30 mouse cellular contexts compared by ENCODE assay signal in the genomic region with DNA sequence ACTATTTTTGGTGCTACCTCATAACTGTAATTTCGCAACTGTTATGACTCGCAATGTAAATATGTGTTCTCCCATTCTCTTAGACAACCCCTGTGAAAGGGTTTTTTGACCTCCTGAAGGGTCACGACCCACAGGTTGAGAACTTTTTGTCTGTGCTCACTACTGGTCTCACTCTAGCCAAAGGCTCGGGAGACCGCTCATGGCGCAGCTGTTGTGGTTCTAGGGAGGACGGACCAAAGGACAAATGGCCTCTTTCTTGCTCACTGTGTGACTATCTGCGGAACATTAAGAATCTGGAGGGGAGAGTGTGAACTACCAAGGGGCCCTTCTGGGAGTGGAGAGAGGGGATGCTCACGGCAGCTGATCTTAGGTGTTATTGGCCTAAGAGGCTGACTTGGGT. TPM values are rescaled to one million over a fixed set of nuclear protein-coding genes. Genes with fewer than 3 reads are reported as not detected.
DNase-seq lines count a peak whose midpoint lies in the region; ATAC-seq and TF ChIP-seq lines count a peak whose summit lies in the region.
"Had no signal": no experiment of that assay in that cellular context is flagged by ENCODE, and none has a peak within 500 bp of the region (broad histone marks: within the 10 kb centered on the region; RNA-seq: fewer than 3 reads in every experiment).

No protein-coding gene starts in this region.

- H3K79me2 ChIP-seq in liver, adult 2 months (ENCODE audit: control insufficient read depth, insufficient read depth, low read length): no peaks in the 10 kb centered on the region

- no peaks in the 10 kb centered on the region for H3K36me3 ChIP-seq in liver, adult 2 months (ENCODE audit: control insufficient read depth, insufficient read depth, low read length)
- H3K36me3 ChIP-seq in liver, postnatal 0 days (replicated peaks; ENCODE audit: insufficient read depth, low read length): no peaks in the 10 kb centered on the region
- no peaks in the 10 kb centered on the region for H3K36me3 ChIP-seq in stomach, postnatal 0 days (ENCODE audit: control insufficient read depth, insufficient read depth, low read length)
- H3K36me3 ChIP-seq: forebrain, embryonic 10.5 days; G1E; heart, embryonic 12.5 days; heart, embryonic 15.5 days; hindbrain, embryonic 10.5 days had no signal

- peak; percentile 48 for DNase-seq in liver, adult 2 months (ENCODE audit: extremely low read depth, low read depth, low spot score)
- no peak for DNase-seq in liver, postnatal 0 days
- DNase-seq in urinary bladder, postnatal 25 days (ENCODE audit: low spot score): peak; percentile 1
- no peak for DNase-seq in urinary bladder, postnatal 10 days (ENCODE audit: low spot score)
- DNase-seq in stomach, postnatal 0 days (ENCODE audit: low spot score): peak; percentile 2
- no peak for DNase-seq in gastrocnemius, postnatal 4 days (ENCODE audit: low spot score in 2 of 2)
- DNase-seq: adrenal gland, postnatal 10 days; adrenal gland, postnatal 36 days; B cell, adult 2 months; cerebellum, adult 18-20 months; cerebellum, adult 9-10 months; cerebellum, postnatal 14 days; gastrocnemius, postnatal 10 days; gastrocnemius, postnatal 36 days; heart, adult 18-20 months; heart, postnatal 10 days; heart, postnatal 36 days had no signal

- H3K9ac ChIP-seq in liver, adult 2 months (ENCODE audit: low read depth, low read length): no peak overlapping the region
- no peak overlapping the region for H3K9ac ChIP-seq in liver, postnatal 0 days (replicated peaks)
- H3K9ac ChIP-seq in stomach, postnatal 0 days (ENCODE audit: low read length): no peak overlapping the region
- H3K9ac ChIP-seq: forebrain, embryonic 13.5 days; heart, embryonic 12.5 days; heart, embryonic 15.5 days; hindbrain, embryonic 14.5 days had no signal

- no peak overlapping the region for H3K27ac ChIP-seq in liver, adult 2 months (replicated peaks; ENCODE audit: insufficient read depth, low read depth, low read length)
- no peak overlapping the region for H3K27ac ChIP-seq in liver, postnatal 0 days (ENCODE audit: low read depth)
- no peak overlapping the region for H3K27ac ChIP-seq in stomach, postnatal 0 days (replicated peaks)
- H3K27ac ChIP-seq: forebrain, embryonic 10.5 days; forebrain, embryonic 13.5 days; heart, embryonic 15.5 days; hindbrain, embryonic 10.5 days; hindbrain, embryonic 14.5 days; hindbrain, postnatal 0 days had no signal

- no peak for TF ChIP-seq POLR2A in liver, adult 2 months (IDR thresholded peaks at IDR 0.05; ENCODE audit: extremely low read depth, insufficient read depth, low read length)

- H3K9me3 ChIP-seq in liver, postnatal 0 days (ENCODE audit: low read length): no peaks in the 10 kb centered on the region
- H3K9me3 ChIP-seq in stomach, postnatal 0 days (ENCODE audit: control insufficient read depth, low read length): no peaks in the 10 kb centered on the region
- H3K9me3 ChIP-seq: forebrain, embryonic 10.5 days; forebrain, embryonic 13.5 days; G1E; heart, embryonic 15.5 days; hindbrain, embryonic 10.5 days had no signal

- no peak for TF ChIP-seq EP300 in liver, postnatal 0 days (IDR thresholded peaks at IDR 0.05; ENCODE audit: low read depth)
- no peak for TF ChIP-seq EP300 in stomach, postnatal 0 days (optimal IDR thresholded peaks at IDR 0.05)

- no peak for ATAC-seq in liver, postnatal 0 days
- no peak for ATAC-seq in stomach, postnatal 0 days (ENCODE audit: low FRiP score, low TSS enrichment)
- ATAC-seq: forebrain, embryonic 13.5 days; forebrain, embryonic 16.5 days; hindbrain, postnatal 0 days; inflammation-experienced regulatory T-cells, adult 6 months; Patski had no signal

- no peak for TF ChIP-seq CTCF in liver, adult 2 months (IDR thresholded peaks at IDR 0.05; ENCODE audit: low read depth, low read length)
- no peak for TF ChIP-seq CTCF in liver, postnatal 0 days (IDR thresholded peaks at IDR 0.05; ENCODE audit: low read depth)
- TF ChIP-seq CTCF in stomach, postnatal 0 days (IDR thresholded peaks at IDR 0.05; ENCODE audit: low read depth): no peak

- 71% methylated on average over 9 of the region's 9 CpGs for WGBS in liver, adult 2 months
- WGBS in liver, postnatal 0 days (ENCODE audit: insufficient replicate concordance): 78% methylated on average over 9 of the region's 9 CpGs
- 93% methylated on average over 9 of the region's 9 CpGs for WGBS in stomach, postnatal 0 days

- peaks cover 2% of the 10 kb centered on the region; the same call in 1 of the 2 replicates for H3K4me1 ChIP-seq in liver, adult 2 months (ENCODE audit: control insufficient read depth, insufficient read depth, low read length)
- H3K4me1 ChIP-seq in liver, postnatal 0 days (ENCODE audit: insufficient read depth): no peaks in the 10 kb centered on the region
- H3K4me1 ChIP-seq in stomach, postnatal 0 days (replicated peaks; ENCODE audit: control insufficient read depth, insufficient read depth): no peaks in the 10 kb centered on the region
- H3K4me1 ChIP-seq: forebrain, embryonic 10.5 days; forebrain, embryonic 13.5 days; heart, embryonic 12.5 days; heart, embryonic 15.5 days; hindbrain, embryonic 10.5 days had no signal

- no peak overlapping the region for H3K4me3 ChIP-seq in liver, adult 2 months (ENCODE audit: insufficient read depth, low read depth, low read length)
- H3K4me3 ChIP-seq in liver, postnatal 0 days (ENCODE audit: low read depth, low read length): no peak overlapping the region
- H3K4me3 ChIP-seq in stomach, postnatal 0 days (ENCODE audit: low read depth, low read length): no peak overlapping the region
- H3K4me3 ChIP-seq: forebrain, embryonic 10.5 days; forebrain, embryonic 13.5 days; heart, embryonic 12.5 days; heart, embryonic 15.5 days; hindbrain, embryonic 10.5 days had no signal

- no peak overlapping the region for H3K4me2 ChIP-seq in liver, postnatal 0 days (ENCODE audit: low read depth, low read length)
- no peak overlapping the region for H3K4me2 ChIP-seq in stomach, postnatal 0 days (replicated peaks; ENCODE audit: low read depth)
- H3K4me2 ChIP-seq: forebrain, embryonic 13.5 days; heart, embryonic 12.5 days; heart, embryonic 15.5 days; hindbrain, embryonic 14.5 days had no signal

- no peaks in the 10 kb centered on the region for H3K27me3 ChIP-seq in liver, adult 2 months (ENCODE audit: control insufficient read depth, insufficient read depth, low read length)
- no peaks in the 10 kb centered on the region for H3K27me3 ChIP-seq in liver, postnatal 0 days (ENCODE audit: insufficient read depth, low read length)
- H3K27me3 ChIP-seq in stomach, postnatal 0 days (ENCODE audit: control insufficient read depth, insufficient read depth, low read length): no peaks in the 10 kb centered on the region
- H3K27me3 ChIP-seq: CH12.LX; forebrain, embryonic 13.5 days; heart, embryonic 12.5 days; heart, embryonic 15.5 days; Patski had no signal

RNA-seq across cellular contexts. Expression of a gene that starts 41.1 kb away (rescaled TPM):
- 0.28 TPM in 1 of 2 replicates, not detected in the other for total RNA-seq in liver, adult 2 months (2014; rRNA removed)
- polyA plus RNA-seq in liver, adult 2 months (2012; rRNA removed): 0.02 and 0.05 TPM in 2 replicates
- polyA plus RNA-seq in liver, postnatal 0 days (2015; fragmentation: Nextera tagmentation; extraction: Ambion mirVana): not detected in 2 replicates
- polyA plus RNA-seq in stomach, postnatal 0 days (2015; fragmentation: Nextera tagmentation; extraction: Ambion mirVana): 4.6 and 5.5 TPM in 2 replicates
- not detected for total RNA-seq in gastrocnemius, postnatal 4 days (2021)
- total RNA-seq: CH12.LX; G1E; gastrocnemius, adult 18-20 months; gastrocnemius, postnatal 10 days; gastrocnemius, postnatal 36 days; heart, adult 18-20 months; heart, postnatal 10 days; heart, postnatal 36 days had no signal
- polyA plus RNA-seq: G1E; inflammation-experienced regulatory T-cells, adult 6 months had no signal

Comparison
In these comparisons a context has a peak if more than half of its experiments do, and no peak if none do; other contexts are left out.
1. DNase-seq: peak in liver, adult 2 months (single experiment), urinary bladder, postnatal 25 days (single experiment) and stomach, postnatal 0 days (single experiment); none in liver, postnatal 0 days (single experiment), urinary bladder, postnatal 10 days (single experiment) and gastrocnemius, postnatal 4 days (0 of 2).